Mouse (Mus musculus) myocyte (in vitro differentiated cells): ENCODE data around the gene Hhatl. TPM values are rescaled to one million over a fixed set of nuclear protein-coding genes. Genes with fewer than 3 reads are reported as not detected.
A peak's percentile ranks its signal among the peaks of the same experiment; 100 is the strongest.

Source experiments
- H3K27me3 ChIP-seq: one replicate; pipeline ENCODE4 v1.6.1; 2011; ENCODE audit not compliant: control insufficient read depth, insufficient read depth, insufficient read length
- H3K36me3 ChIP-seq: one replicate; pipeline ENCODE4 v1.6.1; 2011; ENCODE audit not compliant: control insufficient read depth, insufficient read depth
- H3K4me2 ChIP-seq: one replicate; pipeline ENCODE4 v1.6.1; 2011; ENCODE audit warnings: low read depth, control low read depth
- H3K4me3 ChIP-seq: one replicate; pipeline ENCODE4 v1.5.1; 2011; ENCODE audit warnings: mild to moderate bottlenecking, control low read depth, moderate library complexity
- H3K79me2 ChIP-seq: one replicate; pipeline ENCODE4 v1.6.1; 2011; ENCODE audit not compliant: control insufficient read depth, insufficient read depth
- H3ac ChIP-seq: one replicate; pipeline ENCODE4 v1.6.1; 2011; ENCODE audit not compliant: control insufficient read depth, insufficient read length
- CEBPB ChIP-seq: IDR thresholded peaks from 2 replicates; pipeline ENCODE4 v1.6.1; 2011; ENCODE audit warnings: mild to moderate bottlenecking, moderate library complexity; ENCODE audit not compliant: poor library complexity, insufficient read depth, severe bottlenecking
- E2F4 ChIP-seq: IDR thresholded peaks from one replicate; pipeline ENCODE4 v1.6.1; 2011; ENCODE audit warnings: mild to moderate bottlenecking, control low read depth, moderate library complexity; ENCODE audit not compliant: insufficient read depth
- MAX ChIP-seq: IDR thresholded peaks from one replicate; pipeline ENCODE4 v1.6.1; 2011; ENCODE audit warnings: low read depth, mild to moderate bottlenecking, control low read depth
- MYOD1 ChIP-seq, 3 experiments: IDR thresholded peaks; one replicate each; pipeline ENCODE4 v1.6.1; 2011; ENCODE audit warnings: control low read depth in 2 of 3, low read depth in 2 of 3, mild to moderate bottlenecking in 2 of 3, moderate library complexity in 1 of 3; ENCODE audit not compliant: insufficient read length in 2 of 3, control insufficient read depth in 1 of 3
- MYOG ChIP-seq, 3 experiments: IDR thresholded peaks; one replicate each; pipeline ENCODE4 v1.6.1; 2011; ENCODE audit warnings: control low read depth in 2 of 3, low read depth in 2 of 3, mild to moderate bottlenecking in 2 of 3; ENCODE audit not compliant: insufficient read length in 2 of 3, control insufficient read depth in 1 of 3, insufficient read depth in 1 of 3
- POLR2A ChIP-seq: IDR thresholded peaks from one replicate; pipeline ENCODE4 v1.6.1; 2011; ENCODE audit warnings: low read depth, mild to moderate bottlenecking, control low read depth, moderate library complexity; ENCODE audit not compliant: insufficient read length
- POLR2AphosphoS2 ChIP-seq: IDR thresholded peaks from one replicate; pipeline ENCODE4 v1.6.1; 2011; ENCODE audit warnings: low read depth, control low read depth; ENCODE audit not compliant: insufficient read length
- REST ChIP-seq: IDR thresholded peaks from one replicate; pipeline ENCODE4 v1.6.1; 2011; ENCODE audit warnings: mild to moderate bottlenecking, control low read depth, moderate library complexity; ENCODE audit not compliant: insufficient read depth, insufficient read length
- SRF ChIP-seq: IDR thresholded peaks from one replicate; pipeline ENCODE4 v1.6.1; 2011; ENCODE audit warnings: low read depth; ENCODE audit not compliant: control insufficient read depth, insufficient read length
- TCF12 ChIP-seq: IDR thresholded peaks from one replicate; pipeline ENCODE4 v1.6.1; 2011; ENCODE audit warnings: mild to moderate bottlenecking, control low read depth; ENCODE audit not compliant: poor library complexity, insufficient read depth, severe bottlenecking
- TCF3 ChIP-seq: IDR thresholded peaks from one replicate; pipeline ENCODE4 v1.6.1; 2011; ENCODE audit warnings: low read depth, control low read depth; ENCODE audit not compliant: insufficient read length
- USF1 ChIP-seq: IDR thresholded peaks from one replicate; pipeline ENCODE4 v1.6.1; 2011; ENCODE audit warnings: low read depth, mild to moderate bottlenecking, control low read depth, moderate library complexity
- polyA plus RNA-seq: library from polyadenylated mRNA; unstranded; fragments of >200 nt; fragmentation: generic; extraction: Trizol; gene quantifications from one replicate; pipeline ENCODE4 v1.2.1, GENCODE M21; 2012; ENCODE audit warnings: missing spikeins

Hhatl gene
- 1.9 TPM for polyA plus RNA-seq

GRCm38 (mm10) chr9:121791757-121792521, at the start of gene Hhatl:
Gene Hhatl, minus strand, starts transcription at chr9:121792507.
- H3K4me3 ChIP-seq: no peak within 1 kb of the TSS
- TF ChIP-seq POLR2AphosphoS2: no peak
- no peak for TF ChIP-seq E2F4
- no peak for TF ChIP-seq MYOD1 (IDR thresholded peaks at IDR 0.05; ENCODE audit: control insufficient read depth in 1 of 3, insufficient read length in 2 of 3, low read depth in 2 of 3)
- no peak for TF ChIP-seq POLR2A
- TF ChIP-seq TCF3: no peak
- TF ChIP-seq MYOG (IDR thresholded peaks at IDR 0.05; ENCODE audit: control insufficient read depth in 1 of 3, insufficient read depth in 1 of 3, insufficient read length in 2 of 3, low read depth in 2 of 3): no peak
- no peak for TF ChIP-seq USF1
- no peak for TF ChIP-seq SRF
- TF ChIP-seq TCF12: no peak
- TF ChIP-seq CEBPB: no peak
- no peak for TF ChIP-seq MAX
- no peak for TF ChIP-seq REST
- peak within 1 kb of the TSS; percentile 6 for H3K4me2 ChIP-seq
- no peak within 1 kb of the TSS for H3ac ChIP-seq
- H3K36me3 ChIP-seq: no peaks in the 10 kb centered on the region
- H3K79me2 ChIP-seq: no peaks in the 10 kb centered on the region
- peaks cover 16% of the 10 kb centered on the region for H3K27me3 ChIP-seq

- no peaks in the 10 kb centered on the region for H3K36me3 ChIP-seq
- no peaks in the 10 kb centered on the region for H3K79me2 ChIP-seq
- H3K27me3 ChIP-seq: peaks cover 11% of the 10 kb centered on the region
- H3K4me2 ChIP-seq: no peak overlapping the region
- TF ChIP-seq POLR2A (no peak), SRF (no peak), POLR2AphosphoS2 (no peak)
- H3K4me3 ChIP-seq: no peak overlapping the region
- H3ac ChIP-seq: no peak overlapping the region
Measured at GRCm38 (mm10) chr9:121839622-121839965, 47.3 kb upstream of the Hhatl start.

- peaks cover 11% of the 10 kb centered on the region for H3K27me3 ChIP-seq
Measured at GRCm38 (mm10) chr9:121838829-121839621, 46.7 kb upstream of the Hhatl start, which contains the start of gene Ccdc13. Gene Ccdc13, minus strand, starts transcription at chr9:121839461.

GRCm38 (mm10) chr9:121838008-121838407, 45.7 kb upstream of the Hhatl start:
- Histone ChIP-seq H3K4me2 (no peak overlapping the region), H3K36me3 (no peaks in the 10 kb centered on the region), H3ac (no peak overlapping the region), H3K27me3 (peaks cover 20% of the 10 kb centered on the region), H3K79me2 (no peaks in the 10 kb centered on the region), H3K4me3 (no peak overlapping the region)
- TF ChIP-seq REST: no peak
- no peak for TF ChIP-seq TCF3
- no peak for TF ChIP-seq POLR2A
- no peak for TF ChIP-seq CEBPB
- TF ChIP-seq USF1: no peak
- no peak for TF ChIP-seq MYOD1 (IDR thresholded peaks at IDR 0.05; ENCODE audit: control insufficient read depth in 1 of 3, insufficient read length in 2 of 3, low read depth in 2 of 3)

More at GRCm38 (mm10) chr9:121838829-121839621, 46.7 kb upstream of the Hhatl start, which contains the start of gene Ccdc13:
- no peaks in the 10 kb centered on the region for H3K36me3 ChIP-seq
- no peak for TF ChIP-seq TCF3
- TF ChIP-seq MAX: no peak
- no peak for TF ChIP-seq REST
- TF ChIP-seq MYOD1 (IDR thresholded peaks at IDR 0.05; ENCODE audit: control insufficient read depth in 1 of 3, insufficient read length in 2 of 3, low read depth in 2 of 3): no peak
- TF ChIP-seq TCF12: no peak
- TF ChIP-seq USF1: no peak
- TF ChIP-seq E2F4: no peak
- TF ChIP-seq CEBPB: no peak
- TF ChIP-seq POLR2AphosphoS2: no peak
- TF ChIP-seq SRF: no peak
- no peak for TF ChIP-seq POLR2A
- H3K4me3 ChIP-seq: no peak within 1 kb of the TSS
- no peaks in the 10 kb centered on the region for H3K79me2 ChIP-seq
- H3ac ChIP-seq: no peak within 1 kb of the TSS
- H3K4me2 ChIP-seq: no peak within 1 kb of the TSS

GRCm38 (mm10) chr9:121833825-121834224, 41.5 kb upstream of the Hhatl start:
- Histone ChIP-seq H3K79me2 (no peaks in the 10 kb centered on the region), H3K27me3 (peaks cover 9% of the 10 kb centered on the region), H3K4me2 (no peak overlapping the region), H3ac (no peak overlapping the region), H3K4me3 (no peak overlapping the region), H3K36me3 (no peaks in the 10 kb centered on the region)
- TF ChIP-seq MYOD1 (IDR thresholded peaks at IDR 0.05; ENCODE audit: control insufficient read depth in 1 of 3, insufficient read length in 2 of 3, low read depth in 2 of 3): no peak
- TF ChIP-seq MAX: no peak
- TF ChIP-seq POLR2AphosphoS2: no peak
- no peak for TF ChIP-seq SRF
- TF ChIP-seq REST: no peak
- no peak for TF ChIP-seq MYOG (IDR thresholded peaks at IDR 0.05; ENCODE audit: control insufficient read depth in 1 of 3, insufficient read depth in 1 of 3, insufficient read length in 2 of 3, low read depth in 2 of 3)
- no peak for TF ChIP-seq TCF12
- no peak for TF ChIP-seq CEBPB
- TF ChIP-seq POLR2A: no peak
- no peak for TF ChIP-seq E2F4
- no peak for TF ChIP-seq TCF3
- no peak for TF ChIP-seq USF1
